Mouse (Mus musculus) spleen, adult 12 weeks (tissue): ENCODE results near the gene Csnk1d.

Source experiments
- DNase-seq: peaks from one replicate; pipeline ENCODE4 v3.0.0; 2022; ENCODE audit warnings: low spot score

Gene Csnk1d

GRCm38 (mm10) chr11:120951731-120952730 is 39.1 kb downstream of the Csnk1d start:
- DNase-seq: peak; percentile 49

DNA sequence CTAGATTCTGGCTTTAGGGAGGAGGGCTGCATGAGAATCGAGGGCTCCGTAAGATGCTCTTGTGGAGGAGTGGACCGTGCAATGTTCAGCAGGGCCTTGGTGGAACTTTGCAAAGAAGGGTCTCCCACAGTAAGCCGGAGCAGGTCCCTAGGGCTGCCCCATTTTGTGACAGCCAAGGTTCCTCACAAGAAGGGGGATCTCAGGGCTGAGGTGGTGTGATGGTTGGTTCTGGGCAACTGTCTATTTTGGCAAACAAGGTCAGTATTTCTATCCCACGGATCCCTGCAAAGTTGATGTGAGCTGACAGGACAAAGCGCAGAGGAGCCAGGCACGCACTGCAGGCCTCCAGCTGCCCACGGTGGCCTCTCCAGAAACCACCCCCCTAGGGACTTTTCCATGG is 39.9 kb downstream of the Csnk1d start:
- DNase-seq: no peak

GRCm38 (mm10) chr11:120950281-120951202 is 40.6 kb downstream of the Csnk1d start:
- DNase-seq: peak; percentile 88

DNA sequence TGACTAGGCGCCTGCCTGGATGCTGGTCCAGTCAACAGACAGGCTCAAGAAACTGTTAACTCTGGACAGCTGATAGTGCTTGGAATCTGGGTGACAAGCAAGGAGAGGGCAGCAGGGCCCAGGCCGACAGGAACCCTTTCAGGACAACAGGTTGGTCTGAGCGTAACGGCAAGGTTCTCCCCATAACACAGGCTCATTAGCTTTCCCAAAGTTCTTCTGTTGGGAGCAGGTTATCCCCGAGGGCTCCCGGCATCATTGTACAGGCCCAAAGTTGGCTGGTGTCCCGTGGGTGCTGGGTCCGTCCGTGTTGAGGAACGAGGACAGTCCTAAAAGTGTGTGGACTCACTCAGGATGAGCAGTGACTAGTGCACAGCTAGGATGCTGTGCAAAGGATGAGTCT is 41.3 kb downstream of the Csnk1d start:
- no peak for DNase-seq

DNA sequence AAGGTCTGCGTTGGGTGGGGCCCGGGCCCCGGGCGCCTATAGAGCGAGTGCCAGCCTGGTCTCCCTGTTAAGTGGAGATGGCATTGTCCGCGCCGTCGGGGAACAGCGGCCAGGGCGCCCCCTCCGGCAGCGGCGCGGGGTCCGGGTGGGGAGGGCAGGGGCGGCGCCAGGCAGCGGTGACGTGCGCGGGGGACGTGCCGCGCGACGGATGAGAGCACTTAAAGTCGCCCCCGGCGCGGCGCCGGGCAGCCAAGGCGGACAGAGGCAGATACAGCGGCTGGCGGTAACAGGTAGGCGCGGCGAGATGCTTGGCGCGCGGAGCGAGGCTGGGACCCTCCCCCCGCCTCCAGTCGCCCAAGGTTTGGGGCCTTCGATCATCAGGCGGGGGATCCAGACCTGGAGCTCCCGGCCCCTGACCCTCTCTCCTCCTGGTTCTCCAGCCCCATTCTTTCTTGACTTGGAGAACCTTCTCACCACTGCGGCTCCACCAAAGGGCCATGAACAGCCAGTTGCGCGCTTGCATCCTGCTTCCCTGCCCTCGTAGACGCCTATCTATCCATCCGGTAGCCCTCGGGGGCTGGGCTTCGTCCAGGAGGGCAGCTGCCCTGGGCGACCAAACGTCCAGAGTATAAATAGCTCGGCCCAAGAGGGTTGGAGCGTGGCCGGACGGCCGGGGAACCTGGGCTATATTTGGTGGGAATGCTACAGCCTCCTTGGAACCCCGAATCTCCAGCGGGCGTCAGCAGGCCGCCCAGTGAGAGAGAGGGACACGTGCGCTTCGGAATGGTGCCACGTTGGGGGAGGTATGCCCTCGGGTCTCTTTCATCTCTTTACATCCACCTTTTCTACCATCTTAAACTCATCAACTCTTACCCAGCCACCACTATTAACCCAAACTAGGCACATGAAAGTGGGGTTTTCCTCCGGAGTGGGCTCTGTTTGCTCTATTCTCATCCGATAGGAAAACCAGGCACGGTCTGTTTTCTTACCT is 42.0 kb downstream of the Csnk1d start:
- DNase-seq: no peak

GRCm38 (mm10) chr11:120948328-120948727 is 42.8 kb downstream of the Csnk1d start, which contains the start of gene Slc16a3:
Gene Slc16a3, plus strand, starts transcription at chr11:120948480.
- no peak for DNase-seq

DNA sequence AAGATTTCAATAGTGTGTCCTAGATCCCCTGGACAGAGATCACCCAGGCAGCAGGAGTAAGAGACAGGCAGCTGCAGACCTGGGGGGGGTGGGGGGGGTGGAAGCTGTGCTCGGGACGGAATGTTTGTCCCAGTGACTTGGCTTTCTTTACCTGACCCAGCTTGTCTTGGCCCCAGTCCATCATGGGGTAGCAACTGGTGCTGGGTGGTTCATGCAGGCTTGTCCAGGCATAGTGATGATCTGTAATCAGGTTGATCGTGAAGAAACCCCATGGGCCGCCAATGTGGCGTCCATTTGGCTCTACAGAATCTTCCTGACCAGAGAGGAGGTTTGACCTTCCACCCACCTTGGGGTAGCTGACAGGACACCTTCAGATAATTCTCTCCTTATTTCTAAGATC is 45.2 kb downstream of the Csnk1d start:
- DNase-seq: no peak

DNA sequence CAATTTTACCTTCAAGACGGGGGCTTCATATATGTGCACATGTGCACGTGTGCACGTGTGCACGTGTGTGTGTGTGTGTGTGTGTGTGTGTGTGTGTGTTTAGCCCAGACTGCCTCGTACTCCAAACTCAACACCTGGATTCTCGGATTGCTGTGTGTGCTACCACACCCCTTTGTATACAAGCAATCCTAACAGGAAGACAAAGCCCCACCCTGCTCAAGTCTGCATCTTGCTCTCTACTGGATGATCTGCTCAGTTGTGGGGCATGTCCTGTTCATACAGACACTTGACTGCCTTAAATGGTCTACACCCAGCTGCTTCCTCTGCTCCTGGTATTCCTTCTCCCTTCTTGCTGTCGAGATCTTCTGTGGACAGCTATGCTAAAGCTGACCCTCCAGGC is 45.9 kb downstream of the Csnk1d start:
- no peak for DNase-seq

- no peak for DNase-seq
Measured at GRCm38 (mm10) chr11:120940959-120941358, 50.2 kb downstream of the Csnk1d start.

GRCm38 (mm10) chr11:120939712-120940341 is 51.3 kb downstream of the Csnk1d start:
- DNase-seq: no peak

DNA sequence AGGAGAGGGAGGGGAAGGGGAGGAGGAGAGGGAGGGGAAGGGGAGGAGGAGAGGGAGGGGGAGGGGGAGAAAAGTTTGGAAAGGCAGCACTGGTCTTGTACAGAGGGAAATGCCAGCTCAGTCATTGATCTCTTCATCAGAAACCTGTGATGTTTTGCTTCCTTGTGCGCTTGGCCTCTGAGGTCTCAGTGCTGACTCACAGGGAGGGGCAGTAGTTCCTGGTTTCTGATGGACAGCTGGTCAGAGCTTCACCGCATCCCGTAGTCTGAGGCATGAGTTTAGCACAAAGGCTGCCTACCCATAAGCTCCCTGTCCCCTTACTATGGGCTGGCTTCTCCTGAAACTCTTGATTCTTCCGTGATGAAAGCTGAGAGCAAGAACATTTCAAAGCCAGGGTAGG is 52.3 kb downstream of the Csnk1d start:
- no peak for DNase-seq

- no peak for DNase-seq
Measured at GRCm38 (mm10) chr11:120937976-120938375, 53.2 kb downstream of the Csnk1d start.

DNA sequence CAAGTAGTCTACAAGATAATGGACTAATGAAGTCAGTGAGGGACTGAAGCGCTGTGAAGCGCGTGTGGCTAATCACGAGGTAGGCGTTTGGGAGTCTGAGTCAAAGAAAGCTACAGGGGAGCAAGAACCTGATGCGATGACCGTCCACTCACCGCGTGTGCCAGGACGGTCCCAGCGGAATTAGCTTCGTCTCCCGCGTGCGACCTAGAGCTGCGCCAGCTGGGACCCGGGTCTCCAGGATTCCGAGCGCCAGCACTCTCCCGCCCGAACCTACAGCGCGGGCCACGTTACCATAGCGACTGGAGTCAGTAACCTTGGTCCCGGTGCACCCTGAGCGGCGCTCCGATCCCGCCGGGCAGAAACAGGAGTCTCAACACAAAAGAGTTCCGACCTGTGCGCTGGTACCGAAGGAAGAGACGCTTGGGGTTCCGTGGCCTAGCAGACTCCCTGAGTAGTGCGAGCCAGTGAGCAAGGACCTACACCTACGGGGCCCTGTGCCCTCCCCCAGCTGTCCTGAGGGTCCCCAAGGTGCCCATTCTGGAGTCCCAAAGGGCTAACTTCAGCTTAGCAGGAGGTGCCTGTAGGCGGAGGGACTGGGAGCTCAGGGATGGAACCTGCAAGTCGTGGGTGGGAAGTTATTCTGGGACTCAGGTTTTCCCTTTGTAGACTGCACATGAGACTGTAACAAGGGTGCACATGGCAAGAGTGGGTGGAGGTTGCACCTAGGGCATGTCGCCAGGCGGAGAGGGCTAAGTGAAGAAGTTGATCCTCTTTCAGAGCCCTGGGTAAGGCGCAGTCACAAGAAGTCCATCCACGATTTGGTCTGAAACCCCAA is 58.3 kb downstream of the Csnk1d start, which contains the start of gene Ccdc57:
Ccdc57 (minus strand) TSS at position 309 of the 835 bp plus-strand sequence.
- DNase-seq: peak; percentile 82

DNA sequence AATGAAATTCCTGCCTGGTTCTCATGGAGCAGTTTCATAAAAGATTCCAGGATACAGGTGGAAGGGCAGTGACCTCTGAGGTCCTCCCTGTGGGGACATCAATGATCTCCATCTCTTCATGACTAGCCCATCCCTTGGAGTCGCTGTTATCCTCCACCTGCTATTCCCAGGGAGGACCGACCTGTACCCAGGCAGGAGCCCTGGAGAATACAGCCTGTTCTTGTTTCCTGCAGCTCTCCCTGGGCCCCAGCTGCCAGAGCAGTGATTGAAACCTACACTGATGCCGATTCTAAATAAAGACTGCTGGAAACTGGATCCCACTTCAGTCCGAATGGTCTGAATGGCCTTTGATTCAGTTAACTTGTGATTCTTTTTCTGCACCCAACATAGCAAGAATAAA is 59.7 kb downstream of the Csnk1d start:
- no peak for DNase-seq

- no peak for DNase-seq
Measured at GRCm38 (mm10) chr11:120928468-120928867, 62.7 kb downstream of the Csnk1d start.

GRCm38 (mm10) chr11:120922528-120922927 is 68.6 kb downstream of the Csnk1d start:
- DNase-seq: no peak

DNA sequence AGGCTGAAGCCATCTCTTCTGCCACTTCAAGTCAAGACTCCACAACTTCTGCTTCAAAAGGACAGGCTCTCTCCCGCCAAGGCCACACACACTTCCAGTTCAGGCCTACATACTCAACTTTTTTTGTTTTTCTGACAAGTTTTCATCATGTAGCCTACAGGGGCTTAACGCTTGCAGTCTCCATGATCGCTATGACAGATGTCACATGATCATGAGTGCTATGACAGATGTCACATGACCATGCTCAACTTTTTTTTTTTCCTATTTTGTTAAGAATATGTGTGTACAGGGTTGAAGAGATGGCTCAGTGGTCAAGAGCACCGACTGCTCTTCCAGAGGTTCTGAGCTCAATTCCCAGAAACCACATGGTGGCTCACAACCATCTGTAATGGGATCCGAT is 73.4 kb downstream of the Csnk1d start:
- no peak for DNase-seq

DNA sequence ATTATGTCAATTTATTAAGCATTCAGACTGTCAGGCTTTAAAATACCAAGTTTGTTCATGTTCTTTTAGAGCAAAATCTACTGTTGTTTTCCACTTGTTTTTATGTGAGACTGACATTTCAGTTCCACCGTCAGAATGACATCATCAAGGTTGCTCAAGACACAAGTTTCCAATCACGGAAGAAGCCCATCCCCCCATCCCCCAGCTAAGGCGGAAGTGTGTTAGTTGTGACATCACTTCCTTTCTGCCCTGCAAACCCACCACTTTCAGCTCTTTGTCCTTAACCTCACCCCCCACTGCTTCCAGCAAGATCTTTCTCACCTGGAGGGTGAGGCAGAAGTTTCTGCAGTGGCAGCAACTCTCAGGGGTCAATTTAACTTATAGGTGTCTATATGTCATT is 74.7 kb downstream of the Csnk1d start:
- no peak for DNase-seq

DNA sequence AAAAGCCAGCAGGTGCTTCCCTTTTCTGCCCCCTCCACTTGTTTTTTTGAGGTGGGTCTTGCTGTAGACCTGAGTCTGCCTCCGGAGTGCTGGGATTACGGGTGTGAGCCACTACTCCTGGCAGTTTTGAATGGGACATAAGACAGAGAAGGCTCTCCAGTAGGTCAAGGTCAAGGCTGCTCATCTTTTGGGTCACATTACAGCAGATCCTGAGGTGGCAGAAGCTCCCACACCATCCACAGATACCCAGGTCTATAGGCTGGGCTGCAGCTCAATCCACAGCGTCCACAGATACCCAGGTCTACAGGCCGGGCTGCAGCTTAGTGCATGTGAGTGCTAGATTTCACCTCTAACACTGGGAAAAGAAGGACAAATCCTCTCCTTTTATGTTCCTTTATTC is 77.3 kb downstream of the Csnk1d start:
- DNase-seq: no peak
